Mouse (Mus musculus) small intestine, adult 2 months (tissue): Measurements from ENCODE around the gene Olfr1434.

Source experiments
- CTCF ChIP-seq: fragments of 200-500 bp; IDR thresholded peaks from 2 replicates; pipeline ENCODE4 v1.5.1; 2012; ENCODE audit warnings: low read depth, mild to moderate bottlenecking, control low read depth, inconsistent platforms, low read length, moderate library complexity, mixed read lengths; ENCODE audit not compliant: insufficient replicate concordance, insufficient read length; ENCODE audit errors: extremely low read depth
- POLR2A ChIP-seq: fragments of 200-500 bp; IDR thresholded peaks from 2 replicates; pipeline ENCODE4 v1.6.1; 2012; ENCODE audit warnings: low read depth, mild to moderate bottlenecking, control low read depth, inconsistent platforms, low read length, moderate library complexity

- no peak for TF ChIP-seq POLR2A
- TF ChIP-seq CTCF = no peak
Measured at GRCm38 (mm10) chr19:12325001-12325400, 45.3 kb downstream of the Olfr1434 start, which contains the start of gene Olfr1437.
